In genomic region chr15:11737436-11738000, GRCm38 (mm10) we compare ENCODE assay signal across 20 mouse cellular contexts.
A peak's percentile ranks its signal among the peaks of the same experiment; 100 is the strongest.
DNase-seq lines count a peak whose midpoint lies in the region; ATAC-seq and TF ChIP-seq lines count a peak whose summit lies in the region.
"Had no signal": no experiment of that assay in that cellular context is flagged by ENCODE, and none has a peak within 500 bp of the region (broad histone marks: within the 10 kb centered on the region; RNA-seq: fewer than 3 reads in every experiment).

No protein-coding gene starts in this region.

- WGBS in heart, adult 2 months: 67% methylated on average over 4 of the region's 4 CpGs
- 52% methylated on average over 4 of the region's 4 CpGs for WGBS in kidney, postnatal 0 days
- WGBS in lung, embryonic 14.5 days: 42% methylated on average over 4 of the region's 4 CpGs

- TF ChIP-seq CTCF in heart, adult 2 months (IDR thresholded peaks at IDR 0.05): no peak
- no peak for TF ChIP-seq CTCF in kidney, postnatal 0 days (IDR thresholded peaks at IDR 0.05; ENCODE audit: low read depth)
- no peak for TF ChIP-seq CTCF in lung, embryonic 14.5 days (IDR thresholded peaks at IDR 0.05; ENCODE audit: low read depth)

- H3K27ac ChIP-seq in heart, adult 2 months: no peak overlapping the region
- no peak overlapping the region for H3K27ac ChIP-seq in kidney, postnatal 0 days
- H3K27ac ChIP-seq in lung, embryonic 14.5 days (ENCODE audit: low read depth): peak overlapping the region; percentile 19; the same call in 1 of the 2 replicates
- H3K27ac ChIP-seq: embryonic facial prominence, embryonic 10.5 days; heart, embryonic 13.5 days; hindbrain, embryonic 15.5 days had no signal

- no peaks in the 10 kb centered on the region for H3K9me3 ChIP-seq in kidney, postnatal 0 days (replicated peaks; ENCODE audit: low read length)
- no peaks in the 10 kb centered on the region for H3K9me3 ChIP-seq in lung, embryonic 14.5 days (ENCODE audit: low read depth, low read length)
- H3K9me3 ChIP-seq: embryonic facial prominence, embryonic 10.5 days; G1E; heart, embryonic 13.5 days; hindbrain, embryonic 15.5 days had no signal

- no peak overlapping the region for H3K9ac ChIP-seq in heart, adult 2 months (ENCODE audit: low read depth, low read length)
- H3K9ac ChIP-seq in kidney, postnatal 0 days (ENCODE audit: low read depth, low read length): no peak overlapping the region
- H3K9ac ChIP-seq in lung, embryonic 14.5 days: no peak overlapping the region
- H3K9ac ChIP-seq: heart, embryonic 13.5 days; hindbrain, embryonic 15.5 days had no signal

- DNase-seq in adrenal gland, postnatal 14 days: peak; percentile 11
- no peak for DNase-seq in adrenal gland, postnatal 25 days
- peak; percentile 58 for DNase-seq in heart, adult 11 months
- DNase-seq in heart, adult 2 months: no peak
- DNase-seq in kidney, postnatal 0 days (ENCODE audit: low spot score): peak; percentile 78
- no peak for DNase-seq in kidney, adult 11 months
- DNase-seq in lung, embryonic 14.5 days: peak; percentile 51
- DNase-seq in lung, adult 18-20 months: no peak
- DNase-seq: adrenal gland, adult 8-10 months; B cell, adult 2 months; cerebellum, adult 2 months; cerebellum, postnatal 10 days; gastrocnemius, postnatal 14 days; heart, postnatal 36 days had no signal

- no peak for TF ChIP-seq EP300 in heart, adult 2 months (IDR thresholded peaks at IDR 0.05; ENCODE audit: insufficient read depth, low read depth, low read length)

- H3K79me2 ChIP-seq in heart, adult 2 months (replicated peaks; ENCODE audit: control insufficient read depth, insufficient read depth, low read length): no peaks in the 10 kb centered on the region

- H3K4me3 ChIP-seq in heart, adult 2 months: no peak overlapping the region
- no peak overlapping the region for H3K4me3 ChIP-seq in kidney, postnatal 0 days (replicated peaks; ENCODE audit: low read depth, low read length)
- no peak overlapping the region for H3K4me3 ChIP-seq in lung, embryonic 14.5 days (ENCODE audit: low read depth, low read length)
- H3K4me3 ChIP-seq: embryonic facial prominence, embryonic 10.5 days; heart, embryonic 13.5 days; hindbrain, embryonic 15.5 days had no signal

- no peaks in the 10 kb centered on the region for H3K4me1 ChIP-seq in heart, adult 2 months (ENCODE audit: control insufficient read depth, insufficient read depth, low read length)
- 0 out of 2 replicates have a peak, but pooled peaks cover 6% of the 10 kb centered on the region for H3K4me1 ChIP-seq in kidney, postnatal 0 days (replicated peaks; ENCODE audit: insufficient read depth, low read length)
- peaks cover 6% of the 10 kb centered on the region for H3K4me1 ChIP-seq in lung, embryonic 14.5 days (ENCODE audit: insufficient read depth)

- no peak for TF ChIP-seq POLR2A in heart, adult 2 months (IDR thresholded peaks at IDR 0.05; ENCODE audit: insufficient read depth, low read depth, low read length)

- ATAC-seq in kidney, postnatal 0 days (replicated peaks; ENCODE audit: low FRiP score, low read depth): no peak
- 0 out of 2 replicates have a peak, but pooled peaks have one; percentile 42 for ATAC-seq in lung, embryonic 14.5 days (ENCODE audit: insufficient read depth)
- ATAC-seq: CD4-positive, CD25-positive, alpha-beta regulatory T cell, adult 4 months; forebrain, embryonic 14.5 days had no signal

- no peak overlapping the region for H3K4me2 ChIP-seq in kidney, postnatal 0 days (ENCODE audit: low read length)
- no peak overlapping the region for H3K4me2 ChIP-seq in lung, embryonic 14.5 days
- H3K4me2 ChIP-seq: heart, embryonic 13.5 days; hindbrain, embryonic 15.5 days had no signal

- H3K36me3 ChIP-seq in heart, adult 2 months (ENCODE audit: control insufficient read depth, insufficient read depth, low read length): no peaks in the 10 kb centered on the region
- no peaks in the 10 kb centered on the region for H3K36me3 ChIP-seq in kidney, postnatal 0 days (ENCODE audit: insufficient read depth, low read length)
- H3K36me3 ChIP-seq in lung, embryonic 14.5 days (ENCODE audit: insufficient read depth): no peaks in the 10 kb centered on the region
- H3K36me3 ChIP-seq: embryonic facial prominence, embryonic 10.5 days; G1E; heart, embryonic 13.5 days; hindbrain, embryonic 15.5 days had no signal

- intact Hi-C loops in heart, adult 2 months (cut with DNase I): no loop called here

- H3K27me3 ChIP-seq in heart, adult 2 months (ENCODE audit: control insufficient read depth, insufficient read depth, low read length): no peaks in the 10 kb centered on the region
- H3K27me3 ChIP-seq in kidney, postnatal 0 days (ENCODE audit: insufficient read depth, low read length): no peaks in the 10 kb centered on the region
- no peaks in the 10 kb centered on the region for H3K27me3 ChIP-seq in lung, embryonic 14.5 days (ENCODE audit: insufficient read depth, low read length)
- H3K27me3 ChIP-seq: heart, embryonic 13.5 days; hindbrain, embryonic 15.5 days had no signal

Comparison
In these comparisons a context has a peak if more than half of its experiments do, and no peak if none do; other contexts are left out.
1. DNase-seq: peak in adrenal gland, postnatal 14 days (single experiment), heart, adult 11 months (single experiment), kidney, postnatal 0 days (single experiment) and lung, embryonic 14.5 days (single experiment); none in adrenal gland, postnatal 25 days (single experiment), heart, adult 2 months (0 of 2), kidney, adult 11 months (single experiment) and lung, adult 18-20 months (0 of 2).